Mouse (Mus musculus): Measurements from ENCODE around the gene Slamf6.

DNA sequence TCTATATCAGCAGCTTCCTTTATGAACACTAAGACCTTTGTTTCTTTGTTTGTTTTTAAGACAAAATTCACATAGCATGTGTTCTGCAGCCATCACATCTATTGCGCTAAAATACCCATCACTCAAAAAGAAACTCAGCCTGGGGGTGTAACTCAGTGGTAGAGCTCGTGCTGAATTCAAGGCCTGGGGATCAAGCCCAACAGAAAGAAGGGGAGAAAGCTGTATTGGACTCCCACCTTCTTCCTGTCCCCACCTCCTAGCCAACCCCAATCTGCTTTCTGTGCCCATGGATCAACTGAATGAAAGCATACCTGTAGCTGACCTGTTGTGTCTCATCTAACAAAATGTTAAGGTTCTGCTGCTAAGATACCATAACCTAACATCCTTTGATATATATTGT is 4.3 kb downstream of the Slamf6 start:
- TF ChIP-seq CTCF (IDR thresholded peaks at IDR 0.05; ENCODE audit: borderline replicate concordance, insufficient read depth, low read depth, low read length) (no peak), POLR2A (IDR thresholded peaks at IDR 0.05; ENCODE audit: borderline replicate concordance, insufficient read depth, low read length) (no peak)

All from cerebellum, adult 2 months (tissue).